In genomic region chr14:86151276-86151675, GRCm38 (mm10) we compare ENCODE assay signal across 35 mouse cellular contexts.
"Had no signal": no experiment of that assay in that cellular context is flagged by ENCODE, and none has a peak within 500 bp of the region (broad histone marks: within the 10 kb centered on the region; RNA-seq: fewer than 3 reads in every experiment).

No protein-coding gene starts in this region.

- H3K36me3 ChIP-seq: heart, embryonic 10.5 days; heart, embryonic 12.5 days; heart, embryonic 13.5 days; heart, embryonic 15.5 days; hindbrain, embryonic 10.5 days; hindbrain, embryonic 12.5 days; hindbrain, embryonic 13.5 days; hindbrain, embryonic 15.5 days; intestine, embryonic 15.5 days; kidney, embryonic 15.5 days had no signal

- H3K4me2 ChIP-seq: heart, embryonic 11.5 days; heart, embryonic 12.5 days; heart, embryonic 13.5 days; heart, embryonic 15.5 days; hindbrain, embryonic 12.5 days; hindbrain, embryonic 13.5 days; hindbrain, embryonic 14.5 days; hindbrain, embryonic 15.5 days; intestine, embryonic 15.5 days; kidney, embryonic 15.5 days had no signal

- H3K27ac ChIP-seq: heart, embryonic 10.5 days; heart, embryonic 13.5 days; heart, embryonic 15.5 days; hindbrain, embryonic 10.5 days; hindbrain, embryonic 12.5 days; hindbrain, embryonic 13.5 days; hindbrain, embryonic 14.5 days; hindbrain, embryonic 15.5 days; hindbrain, postnatal 0 days; intestine, embryonic 15.5 days; kidney, embryonic 15.5 days; kidney, postnatal 0 days; layer of hippocampus, adult 2 months had no signal

- DNase-seq: heart, postnatal 10 days; heart, postnatal 14 days; heart, postnatal 36 days; heart, postnatal 4 days; kidney, adult 11 months; kidney, adult 18-20 months; kidney, adult 2 months; kidney, adult 8-10 months; kidney, adult 9 months; kidney, postnatal 10 days; kidney, postnatal 14 days; kidney, postnatal 25 days; kidney, postnatal 36 days; kidney, postnatal 4 days; layer of hippocampus, adult 9-11 months; layer of hippocampus, postnatal 36 days had no signal

- H3K4me1 ChIP-seq: heart, embryonic 10.5 days; heart, embryonic 12.5 days; heart, embryonic 13.5 days; heart, embryonic 15.5 days; hindbrain, embryonic 10.5 days; hindbrain, embryonic 12.5 days; hindbrain, embryonic 15.5 days; intestine, embryonic 15.5 days; kidney, embryonic 15.5 days had no signal

- H3K4me3 ChIP-seq: heart, embryonic 10.5 days; heart, embryonic 12.5 days; heart, embryonic 13.5 days; heart, embryonic 15.5 days; hindbrain, embryonic 10.5 days; hindbrain, embryonic 12.5 days; hindbrain, embryonic 13.5 days; hindbrain, embryonic 15.5 days; intestine, embryonic 15.5 days; kidney, embryonic 15.5 days; layer of hippocampus, adult 2 months had no signal

- H3K9ac ChIP-seq: heart, embryonic 12.5 days; heart, embryonic 13.5 days; heart, embryonic 15.5 days; hindbrain, embryonic 12.5 days; hindbrain, embryonic 13.5 days; hindbrain, embryonic 14.5 days; hindbrain, embryonic 15.5 days; intestine, embryonic 15.5 days; kidney, embryonic 15.5 days had no signal

- H3K27me3 ChIP-seq: heart, embryonic 12.5 days; heart, embryonic 13.5 days; heart, embryonic 15.5 days; hindbrain, embryonic 12.5 days; hindbrain, embryonic 13.5 days; hindbrain, embryonic 15.5 days; intestine, embryonic 15.5 days; kidney, embryonic 15.5 days had no signal

- H3K9me3 ChIP-seq: heart, embryonic 10.5 days; heart, embryonic 12.5 days; heart, embryonic 13.5 days; heart, embryonic 15.5 days; hindbrain, embryonic 10.5 days; hindbrain, embryonic 12.5 days; hindbrain, embryonic 13.5 days; hindbrain, embryonic 15.5 days; intestine, embryonic 15.5 days; kidney, embryonic 15.5 days had no signal

- ATAC-seq: hindbrain, embryonic 16.5 days; hindbrain, postnatal 0 days; inflammation-experienced regulatory T-cells, adult 6 months; intestine, embryonic 15.5 days; intestine, embryonic 16.5 days; intestine, postnatal 0 days had no signal
